Mouse (Mus musculus) G1E (cell line): ENCODE measurements around the gene Homer1.

Source experiments
- CTCF ChIP-seq: IDR thresholded peaks from 2 replicates; pipeline ENCODE4 v1.5.1; 2012; ENCODE audit warnings: low read depth, low read length, inconsistent platforms, mixed read lengths
- GATA1 ChIP-seq: IDR thresholded peaks from 2 replicates; pipeline ENCODE4 v1.6.1; 2012; ENCODE audit warnings: borderline replicate concordance, low read length, inconsistent platforms, mixed read lengths
- GATA2 ChIP-seq: IDR thresholded peaks from 2 replicates; pipeline ENCODE4 v1.6.1; 2012; ENCODE audit warnings: low read depth, low read length, inconsistent platforms, borderline replicate concordance
- POLR2AphosphoS5 ChIP-seq: IDR thresholded peaks from 2 replicates; pipeline ENCODE4 v1.6.1; 2012; ENCODE audit warnings: low read depth, low read length, inconsistent platforms; ENCODE audit not compliant: insufficient replicate concordance
- TAL1 ChIP-seq: conservative IDR thresholded peaks from 2 replicates; pipeline ENCODE4 v1.6.1; 2012; ENCODE audit warnings: low read depth, low read length, inconsistent platforms, mixed read lengths

GRCm38 (mm10) chr13:93312518-93312917 lies 13.1 kb downstream of the Homer1 start:
- TF ChIP-seq GATA1 (no peak), CTCF (no peak), GATA2 (no peak), TAL1 (no peak), POLR2AphosphoS5 (no peak)
